Mouse (Mus musculus): ENCODE results near the gene Aox3.

DNA sequence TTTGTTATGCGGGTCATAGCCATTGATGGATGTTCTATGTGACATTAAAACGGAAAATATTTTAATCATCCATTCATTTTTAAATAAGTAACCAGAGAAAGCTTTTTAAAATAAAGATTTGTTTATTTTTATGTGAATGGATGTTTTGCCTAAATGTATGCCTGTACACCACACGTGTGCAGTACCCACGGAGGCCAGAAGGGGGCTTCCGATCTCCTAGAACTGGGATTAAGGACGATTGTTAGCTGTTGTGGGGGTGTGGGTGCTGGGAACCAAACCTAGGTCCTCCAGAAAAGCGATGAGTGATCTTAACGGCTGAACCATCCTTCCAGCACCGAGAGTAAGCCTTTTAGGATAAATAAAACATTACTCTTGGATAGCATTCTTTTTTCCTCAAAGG is 26.1 kb downstream of the Aox3 start:
- TF ChIP-seq EP300 (IDR thresholded peaks at IDR 0.05; ENCODE audit: insufficient read depth, low read depth, low read length) = no peak
- TF ChIP-seq POLR2A (IDR thresholded peaks at IDR 0.05; ENCODE audit: insufficient read depth, low read depth, low read length) = no peak

Measured in heart, adult 2 months (tissue).